Mouse (Mus musculus): Measurements from ENCODE around the gene Uchl3. TPM values are rescaled to one million over a fixed set of nuclear protein-coding genes. Genes with fewer than 3 reads are reported as not detected.
A peak's percentile ranks its signal among the peaks of the same experiment; 100 is the strongest.

Uchl3 gene
- polyA plus RNA-seq, 1 experiment: 127 TPM

- TF ChIP-seq CTCF (IDR thresholded peaks at IDR 0.05; ENCODE audit: low read depth, low read length) (no peak), EP300 (IDR thresholded peaks at IDR 0.05; ENCODE audit: insufficient read depth, low read depth, low read length) (no peak), POLR2A (IDR thresholded peaks at IDR 0.05; ENCODE audit: insufficient read depth, low read length) (no peak)
Observed at GRCm38 (mm10) chr14:101729972-101730692, 76.4 kb downstream of the Uchl3 start.

GRCm38 (mm10) chr14:101733542-101734303 lies 80.0 kb downstream of the Uchl3 start:
- H3K27me3 ChIP-seq (ENCODE audit: control insufficient read depth, insufficient read depth, low read length, poor library complexity, severe bottlenecking): no peaks in the 10 kb centered on the region
- H3K9ac ChIP-seq (ENCODE audit: low read depth, poor library complexity, severe bottlenecking): no peak overlapping the region
- no peaks in the 10 kb centered on the region for H3K4me1 ChIP-seq (ENCODE audit: control insufficient read depth, insufficient read depth, low read length)
- no peaks in the 10 kb centered on the region for H3K36me3 ChIP-seq (ENCODE audit: control insufficient read depth, insufficient read depth, low read length, poor library complexity, severe bottlenecking)
- H3K4me3 ChIP-seq (ENCODE audit: low read depth, low read length): no peak overlapping the region
- H3K9me3 ChIP-seq (replicated peaks; ENCODE audit: control insufficient read depth, insufficient read depth, low read length, poor library complexity, severe bottlenecking): no peaks in the 10 kb centered on the region
- no peak for TF ChIP-seq POLR2A (IDR thresholded peaks at IDR 0.05; ENCODE audit: insufficient read depth, low read length)
- no peak for TF ChIP-seq CTCF (IDR thresholded peaks at IDR 0.05; ENCODE audit: low read depth, low read length)
- no peak for TF ChIP-seq EP300 (IDR thresholded peaks at IDR 0.05; ENCODE audit: insufficient read depth, low read depth, low read length)
- H3K27ac ChIP-seq (ENCODE audit: insufficient read depth, low read length): no peak overlapping the region

More at GRCm38 (mm10) chr14:101729972-101730692, 76.4 kb downstream of the Uchl3 start:
- H3K9ac ChIP-seq (ENCODE audit: low read depth, poor library complexity, severe bottlenecking): peak overlapping the region; percentile 86
- H3K27ac ChIP-seq (ENCODE audit: insufficient read depth, low read length): no peak overlapping the region
- H3K9me3 ChIP-seq (replicated peaks; ENCODE audit: control insufficient read depth, insufficient read depth, low read length, poor library complexity, severe bottlenecking): no peaks in the 10 kb centered on the region
- no peaks in the 10 kb centered on the region for H3K27me3 ChIP-seq (ENCODE audit: control insufficient read depth, insufficient read depth, low read length, poor library complexity, severe bottlenecking)
- H3K4me3 ChIP-seq (ENCODE audit: low read depth, low read length): peak overlapping the region; percentile 77
- H3K4me1 ChIP-seq (ENCODE audit: control insufficient read depth, insufficient read depth, low read length): no peaks in the 10 kb centered on the region
- no peaks in the 10 kb centered on the region for H3K36me3 ChIP-seq (ENCODE audit: control insufficient read depth, insufficient read depth, low read length, poor library complexity, severe bottlenecking)

GRCm38 (mm10) chr14:101737501-101737900 lies 83.7 kb downstream of the Uchl3 start:
- H3K4me3 ChIP-seq (ENCODE audit: low read depth, low read length): no peak overlapping the region
- no peaks in the 10 kb centered on the region for H3K4me1 ChIP-seq (ENCODE audit: control insufficient read depth, insufficient read depth, low read length)
- H3K9me3 ChIP-seq (replicated peaks; ENCODE audit: control insufficient read depth, insufficient read depth, low read length, poor library complexity, severe bottlenecking): no peaks in the 10 kb centered on the region
- TF ChIP-seq CTCF (IDR thresholded peaks at IDR 0.05; ENCODE audit: low read depth, low read length): no peak
- no peak for TF ChIP-seq POLR2A (IDR thresholded peaks at IDR 0.05; ENCODE audit: insufficient read depth, low read length)
- TF ChIP-seq EP300 (IDR thresholded peaks at IDR 0.05; ENCODE audit: insufficient read depth, low read depth, low read length): no peak
- H3K27me3 ChIP-seq (ENCODE audit: control insufficient read depth, insufficient read depth, low read length, poor library complexity, severe bottlenecking): no peaks in the 10 kb centered on the region
- no peaks in the 10 kb centered on the region for H3K36me3 ChIP-seq (ENCODE audit: control insufficient read depth, insufficient read depth, low read length, poor library complexity, severe bottlenecking)
- no peak overlapping the region for H3K27ac ChIP-seq (ENCODE audit: insufficient read depth, low read length)
- no peak overlapping the region for H3K9ac ChIP-seq (ENCODE audit: low read depth, poor library complexity, severe bottlenecking)

Other genes with a start within 250 kb of the Uchl3 start
- 1.6 and 2.1 TPM in 2 replicates for gene Tbc1d4, start 44.8 kb upstream of the Uchl3 start, polyA plus RNA-seq (2011; ENCODE audit: insufficient read depth, insufficient read length, low read depth, missing spikeins)
- gene Commd6, start 13.3 kb upstream of the Uchl3 start, polyA plus RNA-seq (2011; ENCODE audit: insufficient read depth, insufficient read length, low read depth, missing spikeins): 43.3 and 45.0 TPM in 2 replicates
- gene Gm9922, start 75.8 kb downstream of the Uchl3 start, polyA plus RNA-seq (2011; ENCODE audit: insufficient read depth, insufficient read length, low read depth, missing spikeins): not detected in 2 replicates
- 27.0 and 28.2 TPM in 2 replicates for gene Lmo7, start 76.0 kb downstream of the Uchl3 start, polyA plus RNA-seq (2011; ENCODE audit: insufficient read depth, insufficient read length, low read depth, missing spikeins)

Data from ES-Bruce4 (cell line).